Mouse (Mus musculus) lung, embryonic 15.5 days (tissue): ENCODE measurements at regions not wholly inside any gene's neighbourhood (a gene's known extent, or its start where the extent isn't known, plus 50 kb on each side); places are given as distances from the start of the nearest gene placed in this dataset.

ENCODE experiments used
- ATAC-seq: fragments of 200-750 bp; cut with Nextera tagmentation; 2 replicates; pipeline ENCODE4 v1.8.0; 2017; ENCODE audit warnings: moderate number of reproducible peaks, borderline replicate concordance; ENCODE audit not compliant: low FRiP score, low TSS enrichment; ENCODE audit errors: extremely low read depth
- H3K27ac ChIP-seq: fragments of 300-500 bp; sonication (generic); 2 replicates; pipeline ENCODE4 v1.5.1; 2015; ENCODE audit warnings: moderate library complexity, mild to moderate bottlenecking, inconsistent platforms
- H3K27me3 ChIP-seq: fragments of 300-500 bp; sonication (generic); 2 replicates; pipeline ENCODE4 v1.6.1; 2015; ENCODE audit warnings: inconsistent platforms
- H3K36me3 ChIP-seq: fragments of 300-500 bp; sonication (generic); 2 replicates; pipeline ENCODE4 v1.6.1; 2015; ENCODE audit warnings: inconsistent platforms
- H3K4me1 ChIP-seq: fragments of 300-500 bp; sonication (generic); 2 replicates; pipeline ENCODE4 v1.6.1; 2015; ENCODE audit warnings: inconsistent platforms
- H3K4me2 ChIP-seq: fragments of 300-500 bp; sonication (generic); 2 replicates; pipeline ENCODE4 v1.6.1; 2015; ENCODE audit warnings: inconsistent platforms, mild to moderate bottlenecking, moderate library complexity
- H3K4me3 ChIP-seq: fragments of 300-500 bp; sonication (generic); 2 replicates; pipeline ENCODE4 v1.5.1; 2015; ENCODE audit warnings: mild to moderate bottlenecking, inconsistent platforms
- H3K9ac ChIP-seq: fragments of 300-500 bp; sonication (generic); 2 replicates; pipeline ENCODE4 v1.6.1; 2015; ENCODE audit warnings: inconsistent platforms
- H3K9me3 ChIP-seq: fragments of 300-500 bp; sonication (generic); 2 replicates; pipeline ENCODE4 v1.6.1; 2016; ENCODE audit warnings: inconsistent platforms
- WGBS: fragments of 180-500 bp; shearing (Covaris S2); methylation state at CpG from one replicate; pipeline ENCODE4 v1.1.7; 2015; 5-methylcytosine and 5-hydroxymethylcytosine counted together

DNA sequence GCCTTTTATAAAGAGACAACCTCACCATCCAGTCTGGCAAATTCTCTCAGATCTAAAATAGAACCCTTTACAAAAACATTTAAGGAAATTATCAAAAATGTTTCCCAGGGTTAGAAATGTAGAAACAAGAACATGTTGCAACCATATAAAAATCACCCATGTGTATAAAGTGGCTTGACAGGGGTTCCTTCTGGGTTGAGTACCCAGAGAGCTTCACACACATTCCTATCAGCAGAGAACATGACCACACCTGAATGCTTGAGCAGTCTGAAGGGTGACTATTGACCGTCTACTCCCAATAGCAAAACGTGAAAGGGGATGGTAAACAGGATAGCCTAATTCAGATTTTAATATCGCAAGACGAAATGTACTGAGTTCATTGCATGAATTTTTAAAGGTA, 57.8 kb upstream of the Zfand5 start:
- Histone ChIP-seq H3K4me1 (no peaks in the 10 kb centered on the region), H3K36me3 (no peaks in the 10 kb centered on the region), H3K27me3 (no peaks in the 10 kb centered on the region), H3K27ac (no peak overlapping the region), H3K4me2 (no peak overlapping the region), H3K9me3 (no peaks in the 10 kb centered on the region), H3K9ac (no peak overlapping the region), H3K4me3 (no peak overlapping the region)
- ATAC-seq, result no peak
- WGBS, result 76% methylated on average over 4 of the region's 4 CpGs

GRCm38 (mm10) chr19:21193461-21193860, 78.6 kb upstream of the Zfand5 start:
- no peaks in the 10 kb centered on the region for H3K27me3 ChIP-seq
- no peak overlapping the region for H3K9ac ChIP-seq
- no peaks in the 10 kb centered on the region for H3K36me3 ChIP-seq
- H3K4me3 ChIP-seq, result no peak overlapping the region
- WGBS, result 69% methylated on average over 10 of the region's 10 CpGs
- no peaks in the 10 kb centered on the region for H3K4me1 ChIP-seq
- H3K27ac ChIP-seq, result no peak overlapping the region
- H3K4me2 ChIP-seq, result no peak overlapping the region
- ATAC-seq, result no peak
- no peaks in the 10 kb centered on the region for H3K9me3 ChIP-seq

- Histone ChIP-seq H3K27me3 (no peaks in the 10 kb centered on the region), H3K36me3 (no peaks in the 10 kb centered on the region), H3K27ac (no peak overlapping the region), H3K4me3 (no peak overlapping the region), H3K4me2 (no peak overlapping the region), H3K4me1 (no peaks in the 10 kb centered on the region), H3K9ac (no peak overlapping the region), H3K9me3 (no peaks in the 10 kb centered on the region)
- no peak for ATAC-seq
- 79% methylated on average over 6 of the region's 6 CpGs for WGBS
These were observed 79.5 kb upstream of the Zfand5 start for GRCm38 (mm10) chr19:21192576-21192975.

GRCm38 (mm10) chr19:21189216-21189615, 82.9 kb upstream of the Zfand5 start:
- H3K27me3 ChIP-seq, result no peaks in the 10 kb centered on the region
- ATAC-seq, result no peak
- H3K4me2 ChIP-seq, result no peak overlapping the region
- H3K4me1 ChIP-seq, result no peaks in the 10 kb centered on the region
- no peak overlapping the region for H3K9ac ChIP-seq
- H3K4me3 ChIP-seq, result no peak overlapping the region
- H3K36me3 ChIP-seq, result no peaks in the 10 kb centered on the region
- no peaks in the 10 kb centered on the region for H3K9me3 ChIP-seq
- no peak overlapping the region for H3K27ac ChIP-seq
- WGBS, result 77% methylated on average over 4 of the region's 4 CpGs

- H3K27me3 ChIP-seq, result no peaks in the 10 kb centered on the region
- ATAC-seq, result peak; percentile 46; the same call in 1 of the 2 replicates
- H3K36me3 ChIP-seq, result no peaks in the 10 kb centered on the region
- no peak overlapping the region for H3K4me2 ChIP-seq
- no peak overlapping the region for H3K4me3 ChIP-seq
- no peak overlapping the region for H3K27ac ChIP-seq
- H3K9me3 ChIP-seq, result no peaks in the 10 kb centered on the region
- no peak overlapping the region for H3K9ac ChIP-seq
- H3K4me1 ChIP-seq, result no peaks in the 10 kb centered on the region
- WGBS, result 29% methylated on average over 1 of the region's 1 CpGs
These were observed 85.4 kb upstream of the Zfand5 start for GRCm38 (mm10) chr19:21186656-21187055.

GRCm38 (mm10) chr19:21186016-21186415, 86.1 kb upstream of the Zfand5 start:
- Histone ChIP-seq H3K27ac (no peak overlapping the region), H3K36me3 (no peaks in the 10 kb centered on the region), H3K4me3 (no peak overlapping the region), H3K9me3 (no peaks in the 10 kb centered on the region), H3K9ac (no peak overlapping the region), H3K4me1 (no peaks in the 10 kb centered on the region), H3K27me3 (no peaks in the 10 kb centered on the region), H3K4me2 (no peak overlapping the region)
- no peak for ATAC-seq
- WGBS, result 78% methylated on average over 1 of the region's 1 CpGs

GRCm38 (mm10) chr19:21183028-21183427, 89.0 kb upstream of the Zfand5 start:
- ATAC-seq, result no peak
- H3K27ac ChIP-seq, result no peak overlapping the region
- 82% methylated on average over 4 of the region's 4 CpGs for WGBS
- no peak overlapping the region for H3K9ac ChIP-seq
- no peaks in the 10 kb centered on the region for H3K36me3 ChIP-seq
- no peak overlapping the region for H3K4me2 ChIP-seq
- no peak overlapping the region for H3K4me3 ChIP-seq
- H3K27me3 ChIP-seq, result no peaks in the 10 kb centered on the region
- no peaks in the 10 kb centered on the region for H3K4me1 ChIP-seq
- H3K9me3 ChIP-seq, result no peaks in the 10 kb centered on the region

- H3K4me1 ChIP-seq, result no peaks in the 10 kb centered on the region
- H3K4me3 ChIP-seq, result no peak overlapping the region
- no peaks in the 10 kb centered on the region for H3K36me3 ChIP-seq
- no peaks in the 10 kb centered on the region for H3K27me3 ChIP-seq
- 83% methylated on average over 1 of the region's 1 CpGs for WGBS
- H3K9me3 ChIP-seq, result no peaks in the 10 kb centered on the region
- no peak overlapping the region for H3K4me2 ChIP-seq
- no peak overlapping the region for H3K27ac ChIP-seq
- ATAC-seq, result no peak
- H3K9ac ChIP-seq, result no peak overlapping the region
These were observed 92.2 kb upstream of the Zfand5 start for GRCm38 (mm10) chr19:21179886-21180285.

- no peak for ATAC-seq
- H3K9me3 ChIP-seq, result no peaks in the 10 kb centered on the region
- peaks cover 5% of the 10 kb centered on the region; the same call in 1 of the 2 replicates for H3K4me1 ChIP-seq
- no peak overlapping the region for H3K4me3 ChIP-seq
- no peaks in the 10 kb centered on the region for H3K36me3 ChIP-seq
- H3K9ac ChIP-seq, result no peak overlapping the region
- H3K27ac ChIP-seq, result 0 out of 2 replicates have a peak overlapping the region, but pooled peaks have one; percentile 15
- no peaks in the 10 kb centered on the region for H3K27me3 ChIP-seq
- 74% methylated on average over 3 of the region's 3 CpGs for WGBS
- no peak overlapping the region for H3K4me2 ChIP-seq
These were observed 96.6 kb upstream of the Zfand5 start for GRCm38 (mm10) chr19:21175426-21175831.

GRCm38 (mm10) chr19:21174636-21175035, 97.4 kb upstream of the Zfand5 start:
- WGBS, result 67% methylated on average over 5 of the region's 5 CpGs
- H3K36me3 ChIP-seq, result no peaks in the 10 kb centered on the region
- no peaks in the 10 kb centered on the region for H3K27me3 ChIP-seq
- H3K9ac ChIP-seq, result no peak overlapping the region
- no peak for ATAC-seq
- H3K4me2 ChIP-seq, result no peak overlapping the region
- 0 out of 2 replicates have a peak overlapping the region, but pooled peaks have one; percentile 15 for H3K27ac ChIP-seq
- no peaks in the 10 kb centered on the region for H3K9me3 ChIP-seq
- H3K4me3 ChIP-seq, result no peak overlapping the region
- H3K4me1 ChIP-seq, result peaks cover 5% of the 10 kb centered on the region; the same call in 1 of the 2 replicates

- no peak overlapping the region for H3K4me3 ChIP-seq
- ATAC-seq, result no peak
- no peaks in the 10 kb centered on the region for H3K36me3 ChIP-seq
- peaks cover 5% of the 10 kb centered on the region; the same call in 1 of the 2 replicates for H3K4me1 ChIP-seq
- no peak overlapping the region for H3K27ac ChIP-seq
- no peaks in the 10 kb centered on the region for H3K27me3 ChIP-seq
- H3K9ac ChIP-seq, result no peak overlapping the region
- no peaks in the 10 kb centered on the region for H3K9me3 ChIP-seq
- no peak overlapping the region for H3K4me2 ChIP-seq
- 21% methylated on average over 5 of the region's 5 CpGs for WGBS
These were observed 98.1 kb upstream of the Zfand5 start for GRCm38 (mm10) chr19:21173896-21174483.

DNA sequence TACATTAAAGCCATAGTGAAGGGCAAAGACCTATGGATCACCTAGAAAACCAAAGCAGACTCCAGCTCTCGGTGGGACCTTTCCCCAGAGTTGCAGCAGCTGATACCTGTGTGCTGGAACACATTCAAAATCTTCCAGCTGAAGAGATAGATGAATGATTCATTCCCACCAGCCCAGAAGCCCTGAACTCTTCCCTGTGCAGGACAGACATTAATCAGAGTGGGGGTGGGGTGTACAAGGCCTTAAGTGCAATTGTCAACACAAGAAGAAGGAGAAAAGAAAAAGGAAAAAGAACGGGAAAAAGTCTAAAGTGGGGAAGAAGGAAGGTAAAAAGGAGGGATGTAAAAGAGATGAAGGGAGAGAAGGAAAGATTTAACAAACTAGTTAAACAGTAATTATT, 100.9 kb upstream of the Zfand5 start:
- H3K27ac ChIP-seq, result no peak overlapping the region
- H3K27me3 ChIP-seq, result no peaks in the 10 kb centered on the region
- H3K36me3 ChIP-seq, result no peaks in the 10 kb centered on the region
- no peak overlapping the region for H3K9ac ChIP-seq
- 16% methylated on average over 2 of the region's 2 CpGs for WGBS
- H3K4me2 ChIP-seq, result no peak overlapping the region
- no peak for ATAC-seq
- H3K4me1 ChIP-seq, result peaks cover 5% of the 10 kb centered on the region; the same call in 1 of the 2 replicates
- H3K4me3 ChIP-seq, result no peak overlapping the region
- H3K9me3 ChIP-seq, result no peaks in the 10 kb centered on the region

GRCm38 (mm10) chr19:21170785-21171184, 101.3 kb upstream of the Zfand5 start:
- ATAC-seq, result no peak
- no peaks in the 10 kb centered on the region for H3K9me3 ChIP-seq
- WGBS, result 4% methylated on average over 2 of the region's 2 CpGs
- no peaks in the 10 kb centered on the region for H3K36me3 ChIP-seq
- no peak overlapping the region for H3K4me2 ChIP-seq
- H3K27me3 ChIP-seq, result no peaks in the 10 kb centered on the region
- peaks cover 5% of the 10 kb centered on the region; the same call in 1 of the 2 replicates for H3K4me1 ChIP-seq
- H3K4me3 ChIP-seq, result no peak overlapping the region
- H3K27ac ChIP-seq, result no peak overlapping the region
- H3K9ac ChIP-seq, result no peak overlapping the region
